Mouse (Mus musculus): ENCODE measurements around the gene Olfr101. TPM values are rescaled to one million over a fixed set of nuclear protein-coding genes. Genes with fewer than 3 reads are reported as not detected.

The Olfr101 gene
- polyA plus RNA-seq (2014; fragmentation: Nextera tagmentation; extraction: Ambion mirVana): not detected in 2 replicates

DNA sequence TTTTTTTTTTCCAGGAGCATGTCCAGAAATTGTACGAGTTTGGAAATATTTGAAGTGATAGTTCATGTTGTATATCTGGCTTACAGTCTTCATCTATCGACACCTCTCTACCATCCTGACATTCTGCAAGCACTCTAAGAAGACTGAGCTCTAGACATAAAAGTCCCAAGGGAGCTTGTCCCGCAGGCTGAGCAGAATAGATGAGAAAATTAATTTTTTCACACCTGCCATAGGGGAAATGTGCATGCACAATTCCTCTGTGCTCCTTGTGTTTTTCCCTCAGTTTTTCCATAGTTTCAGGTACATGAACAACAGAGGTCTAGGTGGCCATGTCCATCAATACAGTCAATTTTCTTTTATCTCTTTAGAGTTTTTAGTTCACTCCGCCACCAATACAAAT, at the start of gene Olfr101:
Gene Olfr101, minus strand, starts transcription at position 101 of the 400 bp plus-strand sequence.
- DNase-seq (ENCODE audit: low spot score): no peak
- Histone ChIP-seq H3K4me1 (replicated peaks; ENCODE audit: control insufficient read depth, insufficient read depth, low read length) (no peaks in the 10 kb centered on the region), H3K27ac (ENCODE audit: low read depth, low read length) (no peak within 1 kb of the TSS), H3K4me3 (ENCODE audit: low read depth, low read length) (no peak within 1 kb of the TSS), H3K9me3 (ENCODE audit: control insufficient read depth, low read length) (no peaks in the 10 kb centered on the region), H3K36me3 (ENCODE audit: control insufficient read depth, insufficient read depth, low read length) (no peaks in the 10 kb centered on the region), H3K27me3 (ENCODE audit: control insufficient read depth, insufficient read depth, low read length) (no peaks in the 10 kb centered on the region), H3K4me2 (replicated peaks; ENCODE audit: low read depth, low read length) (no peak within 1 kb of the TSS), H3K9ac (ENCODE audit: low read depth, low read length) (no peak within 1 kb of the TSS)
- no peak for ATAC-seq (ENCODE audit: low FRiP score)
- 80% methylated on average over 4 of the region's 4 CpGs for WGBS

DNA sequence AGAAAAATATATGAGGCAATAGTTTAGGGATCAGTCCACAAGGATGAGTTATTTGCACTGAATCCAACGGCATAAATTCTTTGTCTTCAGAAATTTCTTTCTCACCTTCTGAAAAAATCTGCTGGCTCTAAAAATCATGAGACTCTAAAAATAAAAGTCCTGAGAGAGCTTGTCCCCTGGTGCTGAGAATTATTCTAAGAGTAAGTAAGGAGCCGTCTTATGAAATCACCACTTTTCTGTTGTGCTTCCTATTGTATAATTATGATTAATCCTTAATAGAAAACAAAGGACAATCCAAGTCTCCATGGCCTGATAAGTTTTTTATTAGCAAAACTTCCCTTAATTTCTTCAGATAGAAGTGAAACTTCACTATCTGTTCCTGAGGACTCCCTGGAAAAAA, 35.5 kb upstream of the Olfr101 start, which contains the start of gene Olfr103:
Gene Olfr103, minus strand, starts transcription at position 101 of the 400 bp plus-strand sequence.
- Histone ChIP-seq H3K4me1 (replicated peaks; ENCODE audit: control insufficient read depth, insufficient read depth, low read length) (no peaks in the 10 kb centered on the region), H3K9ac (ENCODE audit: low read depth, low read length) (no peak within 1 kb of the TSS), H3K4me3 (ENCODE audit: low read depth, low read length) (no peak within 1 kb of the TSS), H3K4me2 (replicated peaks; ENCODE audit: low read depth, low read length) (no peak within 1 kb of the TSS), H3K27ac (ENCODE audit: low read depth, low read length) (no peak within 1 kb of the TSS), H3K9me3 (ENCODE audit: control insufficient read depth, low read length) (no peaks in the 10 kb centered on the region), H3K27me3 (ENCODE audit: control insufficient read depth, insufficient read depth, low read length) (no peaks in the 10 kb centered on the region), H3K36me3 (ENCODE audit: control insufficient read depth, insufficient read depth, low read length) (no peaks in the 10 kb centered on the region)
- WGBS: 88% methylated on average over 2 of the region's 2 CpGs
- ATAC-seq (ENCODE audit: low FRiP score): no peak
- no peak for DNase-seq (ENCODE audit: low spot score)

DNA sequence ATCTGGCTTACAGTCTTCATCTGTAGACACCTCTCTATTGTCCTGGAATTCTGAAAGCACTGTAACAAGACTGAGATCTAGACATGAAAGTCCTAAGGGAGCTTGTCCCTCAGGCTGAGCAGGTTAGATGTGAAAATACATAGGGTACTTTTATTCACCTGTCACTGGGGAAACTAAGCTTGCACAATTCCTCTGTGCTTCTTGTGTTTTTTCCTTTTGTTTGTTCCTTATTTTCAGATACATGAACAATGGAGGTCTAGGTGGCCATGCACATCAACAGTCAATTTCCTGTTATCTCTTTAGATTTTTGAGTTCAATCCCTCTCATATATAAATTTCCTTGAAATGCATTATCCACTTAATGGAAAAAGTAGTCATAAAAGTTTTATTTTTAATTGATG, 12.8 kb upstream of the Olfr101 start, which contains the start of gene Olfr102:
Gene Olfr102, minus strand, starts transcription at position 101 of the 400 bp plus-strand sequence.
- H3K9ac ChIP-seq (ENCODE audit: low read depth, low read length): no peak within 1 kb of the TSS
- H3K9me3 ChIP-seq (ENCODE audit: control insufficient read depth, low read length): no peaks in the 10 kb centered on the region
- DNase-seq (ENCODE audit: low spot score) (no peak), ATAC-seq (ENCODE audit: low FRiP score) (no peak)
- no peaks in the 10 kb centered on the region for H3K36me3 ChIP-seq (ENCODE audit: control insufficient read depth, insufficient read depth, low read length)
- H3K27me3 ChIP-seq (ENCODE audit: control insufficient read depth, insufficient read depth, low read length): no peaks in the 10 kb centered on the region
- H3K4me3 ChIP-seq (ENCODE audit: low read depth, low read length): no peak within 1 kb of the TSS
- no peak within 1 kb of the TSS for H3K4me2 ChIP-seq (replicated peaks; ENCODE audit: low read depth, low read length)
- no peak within 1 kb of the TSS for H3K27ac ChIP-seq (ENCODE audit: low read depth, low read length)
- no peaks in the 10 kb centered on the region for H3K4me1 ChIP-seq (replicated peaks; ENCODE audit: control insufficient read depth, insufficient read depth, low read length)

DNA sequence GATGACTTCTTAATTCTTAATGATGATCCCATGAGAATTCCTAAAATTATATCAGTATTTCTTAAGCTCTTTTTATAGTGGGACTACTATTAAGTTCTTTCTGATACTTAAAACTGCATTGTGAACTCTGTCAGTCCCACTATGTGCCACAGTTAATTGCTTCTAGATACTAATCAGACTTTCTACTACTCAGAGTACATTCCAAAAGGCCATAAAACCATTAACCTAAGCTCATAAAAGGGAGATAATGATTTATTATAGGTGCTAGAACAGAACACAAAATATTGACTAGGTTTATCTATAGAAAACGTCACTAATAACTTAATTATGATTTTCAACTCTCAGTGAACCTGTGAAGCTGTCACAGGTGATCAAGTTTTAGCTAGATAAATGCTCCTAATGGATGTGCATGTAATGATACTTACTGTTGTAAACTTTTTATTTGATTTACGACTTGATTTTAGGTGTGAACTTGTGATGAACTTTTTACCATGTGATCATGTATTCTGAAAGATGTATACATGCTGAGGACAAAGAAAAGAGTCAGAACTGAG, 6.1 kb upstream of the Olfr101 start:
- Histone ChIP-seq H3K4me3 (ENCODE audit: low read depth, low read length) (no peak overlapping the region), H3K36me3 (ENCODE audit: control insufficient read depth, insufficient read depth, low read length) (no peaks in the 10 kb centered on the region), H3K27me3 (ENCODE audit: control insufficient read depth, insufficient read depth, low read length) (no peaks in the 10 kb centered on the region), H3K9me3 (ENCODE audit: control insufficient read depth, low read length) (no peaks in the 10 kb centered on the region), H3K4me1 (replicated peaks; ENCODE audit: control insufficient read depth, insufficient read depth, low read length) (no peaks in the 10 kb centered on the region), H3K9ac (ENCODE audit: low read depth, low read length) (no peak overlapping the region), H3K27ac (ENCODE audit: low read depth, low read length) (no peak overlapping the region), H3K4me2 (replicated peaks; ENCODE audit: low read depth, low read length) (no peak overlapping the region)
- DNase-seq (ENCODE audit: low spot score) (no peak), ATAC-seq (ENCODE audit: low FRiP score) (no peak)
- 50% methylated on average over 2 of the region's 2 CpGs for WGBS

DNA sequence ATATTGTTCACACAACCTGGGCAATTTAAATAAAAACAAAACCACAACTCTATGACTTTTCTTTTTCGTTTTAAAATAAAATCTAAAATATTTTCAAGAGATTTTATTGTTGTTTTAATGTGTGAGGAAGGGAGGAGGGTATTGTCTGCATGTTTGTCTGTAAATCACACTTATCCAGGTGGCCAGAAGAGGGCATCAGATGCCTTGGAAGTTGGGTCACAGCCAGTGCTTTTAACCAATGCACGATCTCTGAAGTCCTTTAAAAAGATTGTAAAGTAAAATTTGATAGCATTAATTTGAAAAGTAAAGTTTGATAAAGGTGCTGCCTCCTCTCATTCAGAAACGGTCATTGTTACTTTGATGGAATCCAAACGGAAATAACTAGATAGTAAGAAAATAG, 4.4 kb upstream of the Olfr101 start:
- Histone ChIP-seq H3K4me3 (ENCODE audit: low read depth, low read length) (no peak overlapping the region), H3K4me1 (replicated peaks; ENCODE audit: control insufficient read depth, insufficient read depth, low read length) (no peaks in the 10 kb centered on the region)
- ATAC-seq (ENCODE audit: low FRiP score): no peak

DNA sequence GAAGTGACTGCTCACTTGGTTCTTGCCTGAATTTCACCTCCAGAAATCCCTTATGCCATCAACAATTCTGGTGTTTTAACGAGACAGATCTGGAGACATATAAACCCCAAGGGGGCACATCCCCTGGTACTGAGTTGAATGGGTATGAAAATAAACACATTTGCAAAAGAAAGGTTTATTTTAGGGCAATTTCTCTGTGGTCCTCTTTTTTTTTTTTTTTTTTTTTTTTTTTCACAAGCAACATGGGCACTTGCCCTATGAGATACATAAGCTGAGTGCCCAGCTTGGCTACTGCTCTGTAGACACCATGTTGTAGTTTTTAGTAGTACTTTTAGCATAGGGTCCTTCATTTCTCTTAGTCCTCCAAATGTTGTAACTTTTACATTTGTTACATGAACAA, 20.8 kb downstream of the Olfr101 start, which contains the start of gene Olfr99:
Gene Olfr99, minus strand, starts transcription at position 101 of the 400 bp plus-strand sequence.
- Histone ChIP-seq H3K36me3 (ENCODE audit: control insufficient read depth, insufficient read depth, low read length) (no peaks in the 10 kb centered on the region), H3K9ac (ENCODE audit: low read depth, low read length) (no peak within 1 kb of the TSS), H3K27me3 (ENCODE audit: control insufficient read depth, insufficient read depth, low read length) (no peaks in the 10 kb centered on the region), H3K27ac (ENCODE audit: low read depth, low read length) (no peak within 1 kb of the TSS), H3K4me3 (ENCODE audit: low read depth, low read length) (no peak within 1 kb of the TSS), H3K9me3 (ENCODE audit: control insufficient read depth, low read length) (no peaks in the 10 kb centered on the region), H3K4me2 (replicated peaks; ENCODE audit: low read depth, low read length) (no peak within 1 kb of the TSS), H3K4me1 (replicated peaks; ENCODE audit: control insufficient read depth, insufficient read depth, low read length) (no peaks in the 10 kb centered on the region)
- ATAC-seq (ENCODE audit: low FRiP score): no peak
- 79% methylated on average over 1 of the region's 1 CpGs for WGBS
- no peak for DNase-seq (ENCODE audit: low spot score)

More for the DNA sequence above, 4.4 kb upstream of the Olfr101 start:
- Histone ChIP-seq H3K27me3 (ENCODE audit: control insufficient read depth, insufficient read depth, low read length) (no peaks in the 10 kb centered on the region), H3K9ac (ENCODE audit: low read depth, low read length) (no peak overlapping the region), H3K4me2 (replicated peaks; ENCODE audit: low read depth, low read length) (no peak overlapping the region), H3K9me3 (ENCODE audit: control insufficient read depth, low read length) (no peaks in the 10 kb centered on the region), H3K27ac (ENCODE audit: low read depth, low read length) (no peak overlapping the region), H3K36me3 (ENCODE audit: control insufficient read depth, insufficient read depth, low read length) (no peaks in the 10 kb centered on the region)
- peak; percentile 0 for DNase-seq (ENCODE audit: low spot score)
- whole genome bisulfite sequencing: 48% methylated on average over 4 of the region's 4 CpGs

DNA sequence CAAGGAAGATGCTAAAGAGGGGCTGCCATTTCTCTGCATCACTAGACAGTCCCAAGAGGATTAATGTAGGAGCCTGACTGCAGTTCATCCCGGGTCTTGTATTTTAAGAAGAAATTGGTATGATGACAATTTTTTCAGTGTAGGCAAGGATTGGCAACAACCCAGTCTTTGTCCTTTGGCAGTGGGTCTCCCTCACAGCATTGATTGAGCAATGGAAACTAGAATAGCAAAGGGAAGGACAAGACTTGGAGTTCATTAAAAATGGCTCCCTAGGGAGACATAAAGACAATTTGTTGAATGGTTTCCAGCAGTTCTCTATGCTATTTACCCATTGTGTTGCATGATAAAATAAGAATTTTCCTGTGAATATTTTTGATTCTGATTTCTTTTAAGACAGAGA, 23.8 kb downstream of the Olfr101 start:
- no peak for ATAC-seq (ENCODE audit: low FRiP score)
- no peak overlapping the region for H3K27ac ChIP-seq (ENCODE audit: low read depth, low read length)
- no peak for DNase-seq (ENCODE audit: low spot score)
- 91% methylated on average over 1 of the region's 1 CpGs for WGBS
- H3K9ac ChIP-seq (ENCODE audit: low read depth, low read length): no peak overlapping the region
- H3K27me3 ChIP-seq (ENCODE audit: control insufficient read depth, insufficient read depth, low read length): no peaks in the 10 kb centered on the region
- no peaks in the 10 kb centered on the region for H3K36me3 ChIP-seq (ENCODE audit: control insufficient read depth, insufficient read depth, low read length)
- no peaks in the 10 kb centered on the region for H3K9me3 ChIP-seq (ENCODE audit: control insufficient read depth, low read length)
- no peak overlapping the region for H3K4me2 ChIP-seq (replicated peaks; ENCODE audit: low read depth, low read length)
- H3K4me3 ChIP-seq (ENCODE audit: low read depth, low read length): no peak overlapping the region
- H3K4me1 ChIP-seq (replicated peaks; ENCODE audit: control insufficient read depth, insufficient read depth, low read length): no peaks in the 10 kb centered on the region

DNA sequence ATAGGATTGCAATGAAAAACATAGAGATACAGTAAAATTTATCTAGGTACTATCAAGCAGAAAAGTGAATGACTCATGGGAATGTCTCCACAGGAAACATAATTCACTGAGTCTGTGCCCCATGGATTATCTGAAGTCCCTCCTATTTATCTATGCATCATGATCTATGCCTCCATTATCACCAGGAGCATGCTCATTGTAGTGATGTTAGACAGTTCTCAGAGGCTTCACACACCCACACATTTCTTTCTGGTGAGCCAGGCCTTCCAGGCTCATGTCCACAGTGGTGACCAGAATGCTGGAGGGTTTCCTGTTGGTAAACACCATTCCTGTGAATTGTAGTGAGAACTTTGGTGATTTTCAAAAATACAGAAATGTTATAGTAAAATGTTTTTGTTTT, 27.5 kb downstream of the Olfr101 start:
- no peaks in the 10 kb centered on the region for H3K27me3 ChIP-seq (ENCODE audit: control insufficient read depth, insufficient read depth, low read length)
- no peaks in the 10 kb centered on the region for H3K4me1 ChIP-seq (replicated peaks; ENCODE audit: control insufficient read depth, insufficient read depth, low read length)
- H3K27ac ChIP-seq (ENCODE audit: low read depth, low read length): no peak overlapping the region
- H3K4me2 ChIP-seq (replicated peaks; ENCODE audit: low read depth, low read length): no peak overlapping the region
- no peak overlapping the region for H3K9ac ChIP-seq (ENCODE audit: low read depth, low read length)
- H3K4me3 ChIP-seq (ENCODE audit: low read depth, low read length): no peak overlapping the region
- ATAC-seq (ENCODE audit: low FRiP score) (no peak), DNase-seq (ENCODE audit: low spot score) (no peak)
- H3K36me3 ChIP-seq (ENCODE audit: control insufficient read depth, insufficient read depth, low read length): no peaks in the 10 kb centered on the region
- H3K9me3 ChIP-seq (ENCODE audit: control insufficient read depth, low read length): no peaks in the 10 kb centered on the region

DNA sequence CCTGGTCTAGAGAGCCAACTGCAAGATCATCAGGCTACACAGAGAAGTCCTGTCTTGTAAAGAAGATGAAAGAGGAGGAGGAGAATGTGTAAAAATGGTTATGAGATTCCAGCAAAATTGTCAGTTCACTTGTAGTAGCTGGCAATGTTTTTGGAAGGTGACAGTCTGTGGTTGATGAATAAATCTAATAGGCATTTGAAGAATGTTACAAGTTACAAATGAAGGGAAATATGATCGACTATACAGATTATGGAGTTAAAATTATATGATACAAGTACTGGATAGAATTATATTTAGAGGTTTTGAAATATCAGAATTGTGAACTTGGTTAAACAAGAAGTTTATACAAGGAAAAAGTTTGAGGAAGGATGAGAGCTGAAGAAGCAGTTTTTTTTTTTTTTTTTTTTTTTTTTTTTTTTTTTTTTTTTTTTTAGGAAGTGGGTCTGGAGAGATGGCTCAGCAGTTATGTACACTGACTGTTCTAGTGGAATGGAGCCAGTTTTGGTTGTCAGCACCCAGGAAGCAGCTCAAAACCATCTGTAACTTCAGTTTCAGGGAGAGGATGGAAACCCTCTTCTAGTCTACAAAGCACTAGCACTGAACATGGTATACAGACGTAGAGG, 28.4 kb downstream of the Olfr101 start:
- Histone ChIP-seq H3K4me2 (replicated peaks; ENCODE audit: low read depth, low read length) (no peak overlapping the region), H3K9ac (ENCODE audit: low read depth, low read length) (no peak overlapping the region), H3K4me1 (replicated peaks; ENCODE audit: control insufficient read depth, insufficient read depth, low read length) (no peaks in the 10 kb centered on the region), H3K36me3 (ENCODE audit: control insufficient read depth, insufficient read depth, low read length) (no peaks in the 10 kb centered on the region), H3K27me3 (ENCODE audit: control insufficient read depth, insufficient read depth, low read length) (no peaks in the 10 kb centered on the region), H3K27ac (ENCODE audit: low read depth, low read length) (no peak overlapping the region), H3K4me3 (ENCODE audit: low read depth, low read length) (no peak overlapping the region), H3K9me3 (ENCODE audit: control insufficient read depth, low read length) (no peaks in the 10 kb centered on the region)
- DNase-seq (ENCODE audit: low spot score): no peak
- ATAC-seq (ENCODE audit: low FRiP score): no peak
- WGBS: 72% methylated on average over 2 of the region's 2 CpGs

Data from hindbrain, embryonic 11.5 days (tissue).